Mouse (Mus musculus): Measurements from ENCODE around the gene Commd2.

Gene Commd2

DNA sequence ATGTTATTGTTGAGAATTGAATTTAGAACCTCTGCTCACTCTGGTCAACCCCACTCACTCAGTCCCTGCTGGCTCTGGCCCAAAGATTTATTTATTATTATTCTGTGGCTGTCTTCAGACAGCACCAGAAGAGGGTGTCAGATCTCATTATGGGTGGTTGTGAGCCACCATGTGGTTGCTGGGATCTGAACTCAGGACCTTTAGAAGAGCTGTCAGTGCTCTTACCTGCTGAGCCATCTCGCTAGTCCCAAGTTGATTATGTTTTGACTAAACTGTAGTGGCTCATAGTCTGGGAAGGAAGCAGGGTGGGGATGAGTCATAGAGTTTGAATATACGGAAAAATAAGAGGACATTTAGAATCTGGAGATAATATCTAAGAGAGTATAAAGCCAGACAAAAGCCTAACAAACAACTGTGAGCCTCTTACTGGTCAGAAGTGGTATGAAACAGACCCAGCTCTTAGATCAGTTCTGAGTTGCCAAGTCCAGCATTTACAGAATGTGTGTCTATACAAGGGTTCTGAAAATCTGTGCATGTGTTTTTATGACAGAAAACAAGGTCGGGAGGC is 39.0 kb downstream of the Commd2 start:
- DNase-seq: no peak

DNA sequence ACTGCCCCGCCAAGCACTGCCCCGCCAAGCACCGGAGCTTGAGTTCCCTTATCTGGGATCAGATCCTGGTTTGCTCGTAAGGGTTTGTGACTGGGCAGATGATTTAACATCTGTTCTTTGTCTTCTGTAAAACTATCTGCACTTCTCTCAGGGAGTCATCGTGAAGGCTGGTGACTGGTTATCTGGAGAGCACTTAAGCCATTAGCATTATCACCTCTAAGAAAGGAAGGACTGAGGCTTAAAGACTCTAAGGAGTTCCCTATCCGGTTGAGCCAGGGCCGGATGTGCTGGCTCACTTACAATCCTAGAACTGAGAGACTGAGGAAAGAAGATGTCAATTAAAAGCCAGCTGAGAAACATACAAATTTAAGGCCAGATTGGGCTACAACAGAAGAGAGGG is 39.7 kb downstream of the Commd2 start:
- no peak for DNase-seq

DNA sequence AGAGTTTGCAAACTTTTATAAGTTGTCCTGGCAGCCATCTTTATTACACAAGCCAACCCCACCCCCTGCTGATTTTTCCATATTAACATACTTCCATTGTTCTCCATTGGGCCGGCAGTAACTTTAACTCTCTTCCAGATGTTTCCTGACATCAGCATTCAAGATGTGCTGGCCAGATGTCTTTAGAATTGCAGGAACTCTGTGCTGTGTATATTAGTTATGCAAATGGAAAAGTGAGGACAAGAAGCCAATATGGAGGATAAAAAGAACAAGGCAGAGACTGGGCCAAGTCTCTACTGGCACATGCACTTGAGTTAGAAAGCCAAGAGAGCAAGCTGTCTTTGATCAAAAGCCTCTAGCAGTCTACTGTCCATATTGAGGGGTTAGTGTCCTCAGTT is 46.9 kb downstream of the Commd2 start:
- no peak for DNase-seq

DNA sequence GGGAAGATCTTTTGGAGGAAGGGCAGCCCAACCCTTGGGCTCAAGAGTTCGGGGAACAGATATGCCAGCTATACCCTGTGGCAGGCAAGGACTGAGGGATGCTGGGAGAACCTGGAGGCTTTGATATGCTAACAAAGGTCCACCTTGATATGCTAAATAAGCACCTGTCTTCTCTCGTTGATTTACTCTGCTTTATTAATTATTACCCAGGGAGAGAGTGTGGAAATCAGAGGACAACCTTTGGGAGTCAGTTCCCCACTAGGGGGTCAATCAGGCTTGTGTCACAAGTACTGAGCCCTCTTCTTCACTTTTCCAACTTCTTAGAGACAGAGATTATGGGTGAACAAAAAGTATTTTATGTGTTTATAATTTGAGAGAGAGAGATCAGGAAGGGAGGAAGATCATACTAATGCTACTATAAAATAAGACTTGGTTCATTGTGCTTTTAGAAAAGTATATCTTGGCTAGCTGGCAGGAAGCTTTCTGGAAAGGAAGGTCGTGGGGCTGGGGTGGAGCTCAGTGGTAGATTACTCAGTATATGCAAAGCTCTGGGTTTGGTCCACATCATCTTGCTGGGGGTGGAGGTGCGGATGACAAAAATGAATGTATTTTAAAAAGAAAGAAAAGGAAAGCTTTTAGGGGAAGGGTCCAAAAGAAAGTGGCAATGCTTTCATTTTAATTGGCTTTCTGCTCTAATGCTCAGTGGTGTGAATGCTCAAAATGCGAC is 47.5 kb downstream of the Commd2 start:
- no peak for DNase-seq

DNA sequence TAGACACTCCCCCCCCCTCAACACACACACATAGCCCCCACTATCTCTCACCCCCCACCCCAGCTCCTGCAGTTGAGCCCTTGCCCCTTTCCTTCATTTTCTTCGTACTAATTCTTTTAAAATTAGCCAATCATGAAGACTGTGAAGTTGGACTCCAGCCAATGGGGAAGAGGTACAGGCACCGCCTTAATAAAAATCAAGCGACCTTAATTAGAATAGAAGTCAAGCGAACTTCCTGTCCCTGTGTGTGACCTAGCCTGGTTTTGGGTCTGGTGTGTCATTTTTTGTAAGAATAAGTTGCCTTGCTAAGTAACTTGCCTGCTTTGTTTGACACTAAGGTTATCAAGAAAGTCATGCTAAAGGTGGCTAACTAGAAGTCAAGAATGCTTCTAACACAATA is 48.9 kb downstream of the Commd2 start:
- DNase-seq: no peak

DNA sequence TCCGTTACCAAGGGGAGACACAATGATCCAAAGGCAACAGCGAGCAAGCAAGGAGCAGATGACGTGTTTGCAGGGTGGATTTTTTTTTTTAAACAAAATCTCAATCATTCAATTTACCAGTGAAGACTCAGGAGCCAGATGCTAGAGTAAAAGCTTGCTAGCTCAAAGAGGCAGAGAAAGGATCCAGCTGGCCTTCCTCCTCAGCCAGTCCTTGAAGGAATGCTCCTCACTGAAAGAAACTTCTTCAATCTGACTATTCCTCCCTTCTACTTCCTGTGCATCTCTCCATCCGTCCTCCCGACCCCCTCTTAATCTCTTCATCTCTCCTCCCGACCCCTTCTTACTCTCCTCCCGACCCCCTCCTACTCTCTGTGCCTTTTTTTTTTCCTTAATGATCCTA is 54.9 kb downstream of the Commd2 start:
- no peak for DNase-seq

DNA sequence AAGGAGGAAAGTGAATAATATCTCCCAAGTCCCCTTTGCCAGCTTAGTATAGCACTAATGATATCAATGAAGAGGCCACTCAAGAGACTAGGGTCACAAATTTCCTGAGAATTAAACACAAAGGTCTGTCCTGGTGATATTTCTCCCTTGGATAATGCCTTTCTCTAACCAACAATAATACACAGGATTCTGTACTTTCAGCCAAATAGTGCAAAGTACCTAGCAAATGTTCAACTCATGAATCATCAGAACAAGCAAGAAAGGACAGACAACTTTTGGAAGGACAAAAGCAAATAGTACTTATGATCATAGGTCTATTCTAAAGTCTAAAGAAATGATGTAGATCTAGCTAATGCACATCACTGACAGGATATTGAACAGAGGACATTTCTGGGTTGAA is 56.0 kb downstream of the Commd2 start:
- DNase-seq: no peak
